Mouse (Mus musculus) liver, adult 2 months (tissue): ENCODE measurements around the gene Flna.

Experiments
- CTCF ChIP-seq: fragments of 200-500 bp; IDR thresholded peaks from 2 replicates; pipeline ENCODE4 v1.5.1; 2011; ENCODE audit warnings: low read depth, low read length, control low read depth
- POLR2A ChIP-seq: fragments of 200-500 bp; IDR thresholded peaks from 2 replicates; pipeline ENCODE4 v1.6.1; 2011; ENCODE audit warnings: low read length, control low read depth; ENCODE audit not compliant: insufficient read depth; ENCODE audit errors: extremely low read depth

DNA sequence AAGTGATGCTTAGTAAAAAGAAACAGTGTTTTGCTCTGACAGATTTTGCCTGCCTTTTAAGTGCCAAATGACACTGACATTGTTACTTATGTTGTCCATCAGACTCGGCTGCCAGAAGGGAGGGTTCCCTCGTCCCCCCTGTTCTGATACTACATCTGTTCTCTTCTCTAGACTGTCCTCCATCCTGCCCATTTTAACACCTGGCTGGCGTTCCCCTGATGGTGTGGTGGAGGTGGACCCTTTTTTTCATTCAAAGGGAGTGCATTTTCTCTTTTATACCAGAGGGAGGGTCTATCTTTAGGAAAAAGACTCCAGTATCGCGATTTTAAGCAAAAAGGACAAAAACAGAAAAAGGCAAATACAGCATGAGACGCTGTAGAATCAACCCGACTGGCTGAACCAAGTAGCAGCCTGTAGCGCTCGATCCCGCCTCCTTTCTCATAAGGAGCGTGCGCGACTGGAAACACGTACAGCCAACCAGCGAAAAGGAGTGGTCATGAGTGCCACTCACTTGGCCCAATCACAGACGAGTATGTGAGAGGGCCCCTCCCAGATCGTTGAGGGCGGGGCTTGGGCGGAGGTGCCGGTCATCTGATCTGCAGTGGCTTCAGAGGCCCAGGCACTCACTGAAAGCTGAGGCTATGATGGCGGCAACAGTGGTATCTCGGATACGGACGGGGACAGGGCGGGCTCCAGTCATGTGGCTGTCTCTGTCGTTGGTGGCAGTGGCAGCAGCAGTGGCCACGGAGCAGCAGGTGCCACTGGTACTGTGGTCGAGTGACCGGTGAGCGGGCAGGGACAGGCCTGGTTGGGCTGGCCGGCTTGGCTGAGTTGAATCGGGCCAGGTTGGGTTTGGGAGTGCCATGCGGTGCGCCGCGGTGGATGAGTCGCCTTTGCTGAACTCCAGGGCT, 47.2 kb upstream of the Flna start, which contains the start of gene Atp6ap1:
- 0 out of 2 replicates have a peak, but pooled peaks have one; percentile 0 for TF ChIP-seq CTCF
- peak; percentile 68 for TF ChIP-seq POLR2A
